Mouse (Mus musculus) embryonic fibroblast, embryonic 13.5 days (primary cell): Measurements from ENCODE around the gene Camk2g. TPM values are rescaled to one million over a fixed set of nuclear protein-coding genes. Genes with fewer than 3 reads are reported as not detected.

ENCODE experiments used
- H3K27ac ChIP-seq: 2 replicates; pipeline ENCODE4 v1.5.1; 2012; ENCODE audit warnings: low read length, control low read depth, inconsistent platforms; ENCODE audit not compliant: insufficient read depth
- H3K4me1 ChIP-seq: 2 replicates; pipeline ENCODE4 v1.6.1; 2011; ENCODE audit warnings: low read length; ENCODE audit not compliant: control insufficient read depth, insufficient read depth
- H3K4me3 ChIP-seq: 2 replicates; pipeline ENCODE4 v1.5.1; 2011; ENCODE audit warnings: mild to moderate bottlenecking, control low read depth, low read length; ENCODE audit not compliant: insufficient read depth
- CTCF ChIP-seq: IDR thresholded peaks from 2 replicates; pipeline ENCODE4 v1.5.1; 2011; ENCODE audit warnings: mild to moderate bottlenecking, control low read depth, low read length, moderate library complexity, borderline replicate concordance; ENCODE audit not compliant: insufficient read depth
- POLR2A ChIP-seq: IDR thresholded peaks from 2 replicates; pipeline ENCODE4 v1.6.1; 2011; ENCODE audit warnings: low read depth, mild to moderate bottlenecking, control low read depth, low read length, moderate library complexity
- polyA plus RNA-seq: library from polyadenylated mRNA; stranded (reverse); fragments of >200 nt; gene quantifications from 2 replicates; pipeline ENCODE4 v1.2.4, GENCODE M21; 2011; ENCODE audit warnings: low read depth; ENCODE audit not compliant: missing spikeins, insufficient read length

Camk2g gene
- polyA plus RNA-seq, 1 experiment, result 105 TPM

DNA sequence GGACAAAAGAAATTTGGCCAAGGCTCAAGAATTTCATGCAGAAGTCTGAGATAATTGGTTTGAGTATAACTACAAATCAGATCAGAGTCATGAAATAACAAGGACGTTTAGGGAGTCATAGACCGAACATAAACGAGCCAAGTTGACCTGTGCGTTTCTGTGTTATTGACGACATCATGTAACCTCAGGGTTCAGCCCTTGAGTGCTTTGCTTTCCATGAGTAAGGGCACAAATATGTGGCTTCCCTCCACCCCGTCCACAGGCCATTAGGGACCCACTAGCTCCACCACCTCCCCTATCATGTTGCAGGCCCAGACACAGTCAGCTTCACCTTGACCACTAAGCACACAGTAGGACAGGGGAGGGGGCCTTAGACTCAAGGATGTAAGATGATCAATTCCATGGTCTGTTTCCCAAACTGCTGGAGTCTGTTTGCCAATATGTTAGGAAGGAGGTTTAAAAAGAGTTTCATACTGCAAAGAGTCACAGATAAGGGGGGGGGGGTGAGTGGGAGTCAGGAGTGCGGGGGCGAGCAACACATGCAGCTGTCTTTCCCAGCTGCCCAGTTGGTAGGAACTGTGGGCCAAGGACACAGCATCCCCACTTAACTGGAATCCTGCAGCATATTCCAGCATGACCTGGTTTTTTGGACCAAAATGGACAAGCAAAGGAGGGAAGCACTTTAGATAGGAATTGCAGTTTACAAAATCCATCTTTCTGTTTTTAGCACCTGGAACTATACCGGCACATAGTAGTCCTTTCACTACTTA lies 37.4 kb upstream of the Camk2g start:
- no peak for TF ChIP-seq CTCF
- TF ChIP-seq POLR2A, result no peak
- Histone ChIP-seq H3K27ac (peak overlapping the region; percentile 92), H3K4me1 (peaks cover 13% of the 10 kb centered on the region), H3K4me3 (no peak overlapping the region)

DNA sequence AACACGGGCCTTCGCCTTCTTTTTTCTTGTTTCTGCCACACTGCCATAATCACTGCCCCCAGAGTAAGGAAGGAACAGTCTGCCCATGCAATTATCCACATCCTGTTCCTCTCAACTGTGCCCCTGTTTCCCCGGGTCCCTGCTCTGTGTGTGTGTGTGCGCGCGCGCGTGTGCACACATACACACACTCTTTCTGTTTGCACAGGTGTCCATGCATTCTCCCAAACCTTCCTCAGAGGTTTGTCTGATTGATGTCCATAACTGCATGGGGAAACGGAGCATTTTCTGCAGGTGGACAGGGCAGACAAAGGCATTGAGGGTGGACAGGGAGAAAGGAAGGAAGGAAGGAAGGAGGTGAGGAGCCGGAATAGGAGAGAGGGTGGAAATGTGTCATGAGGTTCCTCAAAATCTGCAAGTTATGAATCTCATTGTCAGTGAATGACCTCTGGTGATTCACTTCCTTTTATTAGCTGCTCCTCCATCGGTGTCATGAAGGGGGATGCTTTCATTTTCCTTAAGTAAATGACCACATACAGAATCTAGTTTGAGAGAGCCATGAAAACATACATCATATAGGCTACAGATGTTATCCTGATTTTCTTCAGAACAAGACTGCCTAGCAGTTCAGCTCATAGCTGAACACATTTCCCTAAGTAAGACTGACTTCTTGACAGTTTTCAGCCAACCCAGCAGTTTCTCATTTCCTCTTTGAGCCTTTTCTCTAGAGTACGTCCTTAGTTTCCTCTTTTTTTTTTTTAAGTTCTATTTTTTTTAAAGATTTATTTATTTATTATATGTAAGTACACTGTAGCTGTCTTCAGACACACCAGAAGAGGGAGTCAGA lies 35.9 kb upstream of the Camk2g start:
- H3K27ac ChIP-seq, result peak overlapping the region; percentile 66
- TF ChIP-seq CTCF (no peak), POLR2A (no peak)
- no peak overlapping the region for H3K4me3 ChIP-seq
- peaks cover 13% of the 10 kb centered on the region for H3K4me1 ChIP-seq

DNA sequence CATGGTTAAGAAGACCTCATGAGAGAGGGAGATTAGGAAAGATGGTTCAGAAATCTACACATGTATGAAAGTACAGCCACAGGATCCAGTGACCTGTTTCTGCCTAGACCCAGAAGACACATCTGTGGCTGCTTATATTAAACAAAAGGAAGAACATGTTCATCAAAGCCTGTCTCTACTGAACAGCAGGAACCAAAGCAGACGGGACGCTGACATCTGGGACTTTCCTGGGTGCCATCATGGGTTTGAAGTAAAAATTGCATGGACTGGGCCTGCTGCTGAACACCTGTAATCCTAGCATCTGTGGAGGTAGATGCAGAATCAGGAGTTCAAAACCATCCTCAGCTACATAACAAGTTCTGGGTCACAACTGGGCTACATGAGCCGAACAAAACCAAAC lies 34.6 kb upstream of the Camk2g start:
- 0 out of 2 replicates have a peak overlapping the region, but pooled peaks have one; percentile 36 for H3K27ac ChIP-seq

DNA sequence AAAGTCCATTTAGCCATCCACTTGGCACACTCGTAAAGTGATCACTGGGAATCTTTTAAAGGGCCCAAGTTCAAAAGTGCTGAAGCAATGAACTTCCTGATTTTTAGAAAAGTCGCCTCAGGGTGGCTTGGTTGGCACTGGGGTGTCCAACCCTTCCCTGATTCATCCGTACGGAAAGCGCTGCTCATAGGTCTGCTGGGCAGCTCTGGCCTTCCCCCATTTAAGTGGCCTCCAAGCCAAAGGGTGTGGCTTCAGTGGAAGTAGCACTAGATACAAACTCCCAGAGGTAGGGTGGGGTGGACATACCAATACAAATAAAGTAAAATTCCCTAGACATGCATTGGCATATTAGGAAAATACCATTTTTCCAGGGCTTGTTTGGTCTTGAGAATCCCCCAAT lies 33.6 kb upstream of the Camk2g start:
- Histone ChIP-seq H3K27ac (no peak overlapping the region), H3K4me1 (peaks cover 9% of the 10 kb centered on the region), H3K4me3 (no peak overlapping the region)
- no peak for TF ChIP-seq CTCF
- TF ChIP-seq POLR2A, result no peak

More for the DNA sequence above, 34.6 kb upstream of the Camk2g start:
- TF ChIP-seq POLR2A (no peak), CTCF (no peak)
- Histone ChIP-seq H3K4me3 (no peak overlapping the region), H3K4me1 (peaks cover 9% of the 10 kb centered on the region)

DNA sequence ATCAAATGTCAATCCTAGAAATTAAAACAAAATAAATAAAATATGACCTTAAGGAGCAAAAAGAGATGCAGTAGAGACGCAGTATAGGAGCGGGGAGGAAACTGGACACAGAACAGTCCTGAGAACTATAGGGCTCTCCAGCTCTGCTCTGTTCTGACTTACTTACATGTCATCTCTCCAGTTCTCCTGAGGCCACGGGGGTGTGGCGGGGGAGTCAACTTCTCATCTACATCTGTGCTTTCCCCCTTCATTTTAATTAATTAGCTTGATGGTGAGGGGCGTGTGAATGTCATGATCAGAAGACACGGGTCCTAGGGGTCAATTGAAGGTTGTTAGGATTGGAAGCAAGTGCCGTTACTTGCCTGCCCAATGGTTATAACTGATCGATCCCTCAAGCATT lies 33.2 kb upstream of the Camk2g start:
- Histone ChIP-seq H3K4me1 (peaks cover 9% of the 10 kb centered on the region), H3K27ac (no peak overlapping the region), H3K4me3 (no peak overlapping the region)
- TF ChIP-seq POLR2A (no peak), CTCF (no peak)

DNA sequence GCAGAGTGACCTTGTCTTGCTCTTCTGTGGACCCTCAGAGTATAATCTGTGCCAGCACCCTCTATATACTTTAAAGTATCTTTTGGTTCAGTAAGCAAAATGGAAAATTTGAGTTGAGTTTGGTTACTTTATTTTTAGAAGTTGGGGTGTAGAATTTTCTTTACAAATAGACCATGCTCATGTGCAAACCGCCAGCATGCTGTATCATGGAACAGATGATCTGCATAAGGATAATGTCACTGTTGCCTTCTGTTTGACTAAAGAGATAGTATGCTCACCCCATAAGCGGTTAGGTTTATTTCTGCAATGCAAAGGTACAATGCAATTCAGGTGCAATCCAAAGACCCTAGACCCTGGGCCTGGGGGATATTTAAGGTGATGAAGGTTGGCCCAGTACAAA lies 31.6 kb upstream of the Camk2g start:
- Histone ChIP-seq H3K4me3 (no peak overlapping the region), H3K4me1 (peaks cover 5% of the 10 kb centered on the region), H3K27ac (no peak overlapping the region)
- TF ChIP-seq POLR2A (no peak), CTCF (no peak)

DNA sequence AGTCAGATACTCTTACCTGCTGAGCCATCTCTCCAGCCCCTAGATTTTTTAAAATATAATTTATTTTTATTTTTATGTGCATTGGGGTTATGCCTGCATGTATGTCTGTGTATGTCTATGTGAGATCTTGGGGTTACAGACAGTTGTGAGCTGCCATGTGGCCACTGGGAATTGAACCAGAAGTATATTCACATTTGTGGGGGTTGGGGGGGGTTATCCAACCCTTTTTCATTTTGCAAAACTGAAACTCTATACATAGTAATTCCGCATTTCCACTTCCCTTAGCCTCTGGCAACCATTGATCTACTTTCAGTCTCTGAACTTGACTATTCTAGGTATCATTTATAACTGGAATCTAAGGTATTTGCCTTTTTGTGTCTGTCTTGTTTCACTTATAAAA lies 30.6 kb upstream of the Camk2g start:
- Histone ChIP-seq H3K4me3 (no peak overlapping the region), H3K4me1 (peaks cover 3% of the 10 kb centered on the region), H3K27ac (no peak overlapping the region)
- TF ChIP-seq POLR2A (no peak), CTCF (no peak)

DNA sequence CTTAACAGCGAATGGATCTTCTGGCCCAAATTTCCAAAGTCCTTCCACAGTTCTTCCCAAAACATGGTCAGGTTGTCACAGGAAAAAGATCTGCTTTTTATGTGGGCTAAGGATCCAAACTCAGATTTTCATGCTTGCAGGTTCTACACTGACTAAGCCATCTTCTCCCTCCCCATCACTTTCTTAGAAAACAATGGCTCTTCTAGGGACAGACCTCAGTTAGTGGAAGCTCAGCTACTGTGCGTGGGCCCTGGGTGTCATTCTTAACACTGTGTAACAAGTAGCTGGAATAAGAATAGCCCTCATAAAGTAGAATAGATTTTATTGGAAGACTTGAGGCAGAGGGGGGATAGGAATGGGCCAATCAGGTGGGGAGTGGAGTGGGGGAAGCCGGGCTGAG lies 21.6 kb upstream of the Camk2g start:
- TF ChIP-seq POLR2A (no peak), CTCF (no peak)
- Histone ChIP-seq H3K4me1 (peaks cover 4% of the 10 kb centered on the region), H3K4me3 (no peak overlapping the region), H3K27ac (no peak overlapping the region)

DNA sequence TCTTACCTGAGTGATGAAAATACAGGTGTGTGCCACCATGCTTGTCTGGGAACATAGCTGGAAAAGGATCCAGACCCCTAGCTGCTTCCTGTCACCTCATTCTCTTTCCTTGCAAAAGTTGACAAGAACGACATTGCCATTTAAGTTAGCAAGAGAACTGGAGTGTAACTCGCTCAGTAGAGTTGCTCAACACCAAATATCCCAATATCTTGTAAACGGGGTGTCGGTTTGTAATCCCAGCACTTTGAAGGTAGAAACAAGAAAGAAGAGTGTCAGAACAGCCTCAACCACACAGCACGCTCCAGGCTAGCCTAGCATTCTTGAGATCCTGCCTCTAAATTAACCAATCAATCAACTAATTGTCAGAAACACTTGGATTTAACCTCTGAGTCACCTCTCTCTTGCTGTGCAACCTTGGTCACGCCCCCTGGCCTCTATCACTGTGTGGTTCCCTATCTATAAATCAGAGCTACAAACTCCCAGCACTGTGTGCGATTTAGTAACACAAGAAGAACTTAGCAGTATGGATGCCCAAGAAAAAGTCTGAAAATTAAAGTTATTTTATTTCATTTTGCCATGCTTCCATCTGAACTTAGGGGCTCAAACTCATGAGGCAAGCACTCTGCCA lies 18.0 kb upstream of the Camk2g start:
- Histone ChIP-seq H3K4me3 (no peak overlapping the region), H3K4me1 (peaks cover 5% of the 10 kb centered on the region), H3K27ac (no peak overlapping the region)
- no peak for TF ChIP-seq CTCF
- no peak for TF ChIP-seq POLR2A
